Mouse (Mus musculus) MEL (cell line): ENCODE results near the gene Slc18a3. TPM values are rescaled to one million over a fixed set of nuclear protein-coding genes. Genes with fewer than 3 reads are reported as not detected.

ENCODE experiments used
- DNase-seq: peaks from one replicate; pipeline ENCODE4 v3.0.0; 2011; ENCODE audit warnings: low read depth, low spot score
- H3K27ac ChIP-seq: 2 replicates; pipeline ENCODE4 v1.5.1; 2012; ENCODE audit warnings: low read depth, mild to moderate bottlenecking, control low read depth, low read length, moderate library complexity; ENCODE audit not compliant: control insufficient read depth
- H3K27me3 ChIP-seq, 2 experiments: fragments of 150-350 bp in 1 of 2; sonication (generic) in 1 of 2; 2 replicates each; pipeline ENCODE4 v1.6.1; 2012; ENCODE audit warnings: low read length in 2 of 2, mild to moderate bottlenecking in 2 of 2, improper control_type of control experiment in 1 of 2, moderate library complexity in 1 of 2; ENCODE audit not compliant: insufficient read depth in 2 of 2, control insufficient read depth in 1 of 2
- H3K36me3 ChIP-seq, 2 experiments: 2 replicates each; pipeline ENCODE4 v1.6.1; 2012 to 2014; ENCODE audit warnings: low read length in 2 of 2, improper control_type of control experiment in 1 of 2, inconsistent platforms in 1 of 2, mild to moderate bottlenecking in 1 of 2; ENCODE audit not compliant: insufficient read depth in 2 of 2, control insufficient read depth in 1 of 2
- H3K4me1 ChIP-seq, 2 experiments: fragments of 150-350 bp in 1 of 2; sonication (generic) in 1 of 2; 2 replicates each; pipeline ENCODE4 v1.6.1; 2012; ENCODE audit warnings: low read length in 2 of 2, improper control_type of control experiment in 1 of 2, mild to moderate bottlenecking in 1 of 2; ENCODE audit not compliant: insufficient read depth in 2 of 2, control insufficient read depth in 1 of 2
- H3K4me3 ChIP-seq, 2 experiments: fragments of 150-350 bp in 1 of 2; sonication (generic) in 1 of 2; 2 replicates each; pipeline ENCODE4 v1.5.1; 2012; ENCODE audit warnings: low read depth in 2 of 2, low read length in 2 of 2, mild to moderate bottlenecking in 2 of 2, moderate library complexity in 2 of 2, control low read depth in 1 of 2, improper control_type of control experiment in 1 of 2; ENCODE audit not compliant: control insufficient read depth in 1 of 2, insufficient read depth in 1 of 2
- H3K79me2 ChIP-seq: 2 replicates; pipeline ENCODE4 v1.6.1; 2012; ENCODE audit warnings: mild to moderate bottlenecking, low read length, moderate library complexity; ENCODE audit not compliant: control insufficient read depth, poor library complexity, insufficient read depth
- H3K9ac ChIP-seq: 2 replicates; pipeline ENCODE4 v1.6.1; 2012; ENCODE audit warnings: low read depth, mild to moderate bottlenecking, control low read depth, low read length, moderate library complexity; ENCODE audit not compliant: control insufficient read depth, poor library complexity, severe bottlenecking
- H3K9me3 ChIP-seq: fragments of 150-350 bp; sonication (generic); replicated peaks from 2 replicates; pipeline ENCODE4 v1.6.1; 2012; ENCODE audit warnings: mild to moderate bottlenecking, low read length, improper control_type of control experiment, moderate library complexity; ENCODE audit not compliant: insufficient read depth
- CHD2 ChIP-seq: IDR thresholded peaks from 2 replicates; pipeline ENCODE4 v1.6.1; 2011; ENCODE audit warnings: low read length, improper control_type of control experiment
- CTCF ChIP-seq, 3 experiments: IDR thresholded peaks in 2 of 3; conservative IDR thresholded peaks in 1 of 3; 2 replicates each; pipeline ENCODE4 v1.5.1; 2011 to 2012; ENCODE audit warnings: low read length in 3 of 3, low read depth in 2 of 3, mild to moderate bottlenecking in 2 of 3, improper control_type of control experiment in 1 of 3, inconsistent platforms in 1 of 3, mixed read lengths in 1 of 3, moderate library complexity in 1 of 3; ENCODE audit not compliant: control insufficient read depth in 1 of 3, insufficient read depth in 1 of 3, poor library complexity in 1 of 3, severe bottlenecking in 1 of 3
- ELF1 ChIP-seq: IDR thresholded peaks from 2 replicates; pipeline ENCODE4 v1.6.1; 2014; ENCODE audit warnings: low read depth, mild to moderate bottlenecking, inconsistent platforms, low read length, improper control_type of control experiment, moderate library complexity
- GABPA ChIP-seq: IDR thresholded peaks from 2 replicates; pipeline ENCODE4 v1.6.1; 2012; ENCODE audit warnings: low read depth, mild to moderate bottlenecking, inconsistent platforms, low read length, improper control_type of control experiment, moderate library complexity
- KAT2A ChIP-seq: conservative IDR thresholded peaks from 2 replicates; pipeline ENCODE4 v1.6.1; 2012; ENCODE audit warnings: low read depth, low read length, improper control_type of control experiment, inconsistent platforms
- MAFK ChIP-seq: IDR thresholded peaks from 2 replicates; pipeline ENCODE4 v1.6.1; 2011; ENCODE audit warnings: low read depth, mild to moderate bottlenecking, low read length, improper control_type of control experiment, borderline replicate concordance
- MAX ChIP-seq: IDR thresholded peaks from 2 replicates; pipeline ENCODE4 v1.6.1; 2011; ENCODE audit warnings: low read length, improper control_type of control experiment
- MEF2A ChIP-seq: IDR thresholded peaks from 2 replicates; pipeline ENCODE4 v1.6.1; 2014; ENCODE audit warnings: low read depth, mild to moderate bottlenecking, inconsistent platforms, low read length, improper control_type of control experiment; ENCODE audit not compliant: poor library complexity, insufficient replicate concordance, severe bottlenecking; ENCODE audit errors: extremely low read depth
- MXI1 ChIP-seq: IDR thresholded peaks from 2 replicates; pipeline ENCODE4 v1.6.1; 2011; ENCODE audit warnings: mild to moderate bottlenecking, low read depth, low read length, improper control_type of control experiment
- MYB ChIP-seq: IDR thresholded peaks from 2 replicates; pipeline ENCODE4 v1.6.1; 2011; ENCODE audit warnings: mild to moderate bottlenecking, low read depth, low read length, improper control_type of control experiment
- NELFE ChIP-seq: IDR thresholded peaks from 2 replicates; pipeline ENCODE4 v1.6.1; 2011; ENCODE audit warnings: low read depth, low read length, improper control_type of control experiment
- POLR2AphosphoS2 ChIP-seq: IDR thresholded peaks from 2 replicates; pipeline ENCODE4 v1.6.1; 2011; ENCODE audit warnings: low read length, improper control_type of control experiment
- RAD21 ChIP-seq: IDR thresholded peaks from 2 replicates; pipeline ENCODE4 v1.6.1; 2011; ENCODE audit warnings: mild to moderate bottlenecking, low read depth, low read length, improper control_type of control experiment
- RCOR1 ChIP-seq: IDR thresholded peaks from 2 replicates; pipeline ENCODE4 v1.6.1; 2012; ENCODE audit warnings: low read depth, mild to moderate bottlenecking, inconsistent platforms, low read length, improper control_type of control experiment
- SIN3A ChIP-seq: IDR thresholded peaks from 2 replicates; pipeline ENCODE4 v1.6.1; 2012; ENCODE audit warnings: low read length, improper control_type of control experiment, inconsistent platforms
- SMC3 ChIP-seq: IDR thresholded peaks from 2 replicates; pipeline ENCODE4 v1.6.1; 2011; ENCODE audit warnings: low read depth, low read length, improper control_type of control experiment
- TAL1 ChIP-seq: IDR thresholded peaks from 2 replicates; pipeline ENCODE4 v1.6.1; 2012; ENCODE audit warnings: mild to moderate bottlenecking, inconsistent platforms, low read length, moderate library complexity, mixed read lengths
- TBP ChIP-seq: IDR thresholded peaks from 2 replicates; pipeline ENCODE4 v1.8.0; 2011; ENCODE audit warnings: low read depth, low read length, improper control_type of control experiment
- TCF12 ChIP-seq: IDR thresholded peaks from 2 replicates; pipeline ENCODE4 v1.6.1; 2014; ENCODE audit warnings: low read depth, mild to moderate bottlenecking, inconsistent platforms, low read length, improper control_type of control experiment, moderate library complexity
- USF2 ChIP-seq, 2 experiments: IDR thresholded peaks; 2 replicates each; pipeline ENCODE4 v1.6.1; 2011 to 2012; ENCODE audit warnings: improper control_type of control experiment in 2 of 2, low read length in 2 of 2, borderline replicate concordance in 1 of 2, inconsistent platforms in 1 of 2, low read depth in 1 of 2, mild to moderate bottlenecking in 1 of 2; ENCODE audit not compliant: insufficient read depth in 1 of 2
- ZC3H11A ChIP-seq: IDR thresholded peaks from 2 replicates; pipeline ENCODE4 v1.6.1; 2012; ENCODE audit warnings: low read depth, mild to moderate bottlenecking, inconsistent platforms, low read length, improper control_type of control experiment
- ZKSCAN1 ChIP-seq: IDR thresholded peaks from 2 replicates; pipeline ENCODE4 v1.6.1; 2012; ENCODE audit warnings: low read depth, mild to moderate bottlenecking, inconsistent platforms, low read length, improper control_type of control experiment, moderate library complexity
- ZMIZ1 ChIP-seq: IDR thresholded peaks from 2 replicates; pipeline ENCODE4 v1.6.1; 2012; ENCODE audit warnings: low read depth, mild to moderate bottlenecking, inconsistent platforms, low read length, improper control_type of control experiment, moderate library complexity
- ZNF384 ChIP-seq: IDR thresholded peaks from 2 replicates; pipeline ENCODE4 v1.6.1; 2012; ENCODE audit warnings: low read depth, mild to moderate bottlenecking, inconsistent platforms, low read length, improper control_type of control experiment
- polyA plus RNA-seq, 2 experiments: library from polyadenylated mRNA; stranded (reverse) in 1 of 2; unstranded in 1 of 2; fragments of >175 nt in 1 of 2; fragments of >200 nt in 1 of 2; gene quantifications; 2 replicates each; pipeline versions ENCODE4 v1.2.1 to v1.2.4; 2012; ENCODE audit warnings: low replicate concordance in 2 of 2, low read depth in 1 of 2; ENCODE audit not compliant: insufficient read length in 2 of 2, insufficient read depth in 1 of 2, missing spikeins in 1 of 2
- total RNA-seq: library from RNA; depleted of rRNA; stranded (reverse); fragments of 300-350 nt; gene quantifications from 2 replicates; pipeline ENCODE4 v1.2.3, GENCODE M21; 2012

Gene Slc18a3
- total and polyA plus RNA-seq, 3 experiments: not detected

DNA sequence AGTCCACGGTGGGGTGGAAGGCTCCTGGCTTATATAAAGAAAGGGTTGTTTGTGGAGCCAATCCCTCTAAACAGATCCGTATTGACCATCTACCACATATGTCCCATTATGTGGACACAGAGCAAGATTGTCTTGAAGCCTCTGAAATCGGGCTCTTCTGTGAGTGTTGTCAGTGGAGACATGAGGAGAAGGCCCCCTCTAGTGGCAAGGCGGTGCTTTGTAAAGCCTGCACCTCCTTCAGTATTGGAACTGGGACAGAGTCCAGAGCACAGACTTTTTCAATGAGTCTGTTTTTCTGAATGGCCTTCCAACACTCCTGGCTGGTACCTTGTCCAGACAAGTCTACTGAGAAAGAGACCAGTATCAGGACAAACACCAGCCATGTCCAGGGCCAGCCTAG is 8.3 kb upstream of the Slc18a3 start:
- Histone ChIP-seq H3K9ac (no peak overlapping the region), H3K27ac (no peak overlapping the region), H3K9me3 (no peaks in the 10 kb centered on the region), H3K4me3 (no peak overlapping the region), H3K27me3 (peaks cover 0 to 5% of the 10 kb centered on the region in 2 experiments; a peak in 2 of 4 replicates), H3K36me3 (no peaks in the 10 kb centered on the region), H3K79me2 (no peaks in the 10 kb centered on the region), H3K4me1 (no peaks in the 10 kb centered on the region)
- peak; percentile 66 for DNase-seq
- TF ChIP-seq RAD21 (peak; percentile 85), GABPA (no peak), SMC3 (peak; percentile 81), CTCF (IDR thresholded peaks at IDR 0.05 in 2 of 3, conservative IDR thresholded peaks at IDR 0.05 in 1 of 3; ENCODE audit: control insufficient read depth in 1 of 3, insufficient read depth in 1 of 3, low read depth in 2 of 3, low read length in 3 of 3, poor library complexity in 1 of 3, severe bottlenecking in 1 of 3) (peak; percentile 70 to 87 (median 85)), ZC3H11A (peak; percentile 68), POLR2AphosphoS2 (no peak), RCOR1 (no peak)

DNA sequence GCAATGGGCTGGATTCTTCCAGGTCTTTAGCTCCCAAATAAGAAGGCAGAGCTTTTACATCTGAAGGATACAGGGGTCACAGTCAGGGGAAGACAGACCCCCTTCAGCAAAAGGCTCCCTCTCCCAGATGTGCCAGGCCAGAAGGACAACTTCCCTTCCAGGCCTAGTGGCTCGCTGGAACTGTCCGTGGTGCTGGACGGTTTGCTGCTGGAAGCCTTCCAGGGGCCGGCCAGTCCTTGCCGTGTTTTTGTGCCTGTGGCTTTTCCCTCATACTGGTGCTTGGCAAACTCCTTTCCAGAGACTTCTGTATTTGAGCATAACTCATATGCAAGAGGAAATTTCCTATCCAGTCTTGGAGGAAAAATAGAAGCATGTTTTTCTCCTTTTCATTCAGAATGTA is 3.0 kb upstream of the Slc18a3 start:
- no peak overlapping the region for H3K9ac ChIP-seq
- TF ChIP-seq MAX: 0 out of 2 replicates have a peak, but pooled peaks have one; percentile 24
- no peak for TF ChIP-seq MXI1
- TF ChIP-seq SIN3A: peak; percentile 45; the same call in 1 of the 2 replicates

DNA sequence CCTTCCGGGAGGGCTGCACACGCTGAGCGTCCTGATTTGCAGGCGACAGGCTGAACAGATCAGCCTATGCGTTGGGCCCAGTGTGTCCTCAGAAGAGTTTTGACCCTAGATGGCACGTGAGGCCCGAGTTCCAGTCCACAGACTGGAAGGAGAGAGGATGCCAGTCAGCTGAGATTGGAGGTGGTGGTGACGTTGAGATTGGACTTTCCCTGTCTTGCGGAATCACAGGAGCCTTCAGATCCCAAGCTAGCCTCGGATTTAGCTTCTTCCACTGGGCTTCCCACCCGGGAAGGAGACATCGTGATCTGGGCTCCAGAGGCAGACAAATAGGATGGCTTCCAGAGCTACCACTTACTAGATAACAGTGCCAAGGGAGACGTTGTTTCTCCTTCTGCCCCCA is 1.2 kb upstream of the Slc18a3 start, which contains the start of gene Chat:
Gene Chat (minus strand): TSS at position 101 of the 400 bp plus-strand sequence.
- H3K4me1 ChIP-seq: no peaks in the 10 kb centered on the region
- H3K79me2 ChIP-seq: no peaks in the 10 kb centered on the region
- no peak within 1 kb of the TSS for H3K27ac ChIP-seq
- no peak within 1 kb of the TSS for H3K9ac ChIP-seq
- H3K4me3 ChIP-seq: no peak within 1 kb of the TSS
- no peaks in the 10 kb centered on the region for H3K27me3 ChIP-seq
- DNase-seq: no peak
- no peak for TF ChIP-seq RAD21
- no peak for TF ChIP-seq TBP
- TF ChIP-seq MAFK: no peak
- no peak for TF ChIP-seq ELF1
- no peak for TF ChIP-seq RCOR1
- TF ChIP-seq USF2 (IDR thresholded peaks at IDR 0.05; ENCODE audit: borderline replicate concordance in 1 of 2, insufficient read depth in 1 of 2, low read depth in 1 of 2, low read length in 2 of 2): no peak
- TF ChIP-seq MEF2A: no peak
- TF ChIP-seq TAL1: no peak
- no peak for TF ChIP-seq TCF12
- no peak for TF ChIP-seq MAX
- no peak for TF ChIP-seq SMC3
- no peak for TF ChIP-seq ZKSCAN1
- no peak for TF ChIP-seq ZMIZ1
- no peak for TF ChIP-seq ZNF384
- no peak for TF ChIP-seq CHD2
- TF ChIP-seq MYB: no peak
- TF ChIP-seq NELFE: no peak
- TF ChIP-seq POLR2AphosphoS2: no peak
- no peak for TF ChIP-seq KAT2A
- H3K36me3 ChIP-seq: no peaks in the 10 kb centered on the region
- no peaks in the 10 kb centered on the region for H3K9me3 ChIP-seq

More for the DNA sequence above, 3.0 kb upstream of the Slc18a3 start:
- no peaks in the 10 kb centered on the region for H3K9me3 ChIP-seq
- no peaks in the 10 kb centered on the region for H3K4me1 ChIP-seq
- no peaks in the 10 kb centered on the region for H3K36me3 ChIP-seq
- H3K27ac ChIP-seq: no peak overlapping the region
- no peaks in the 10 kb centered on the region; a peak in 1 of 4 replicates for H3K27me3 ChIP-seq
- peak; percentile 59 for DNase-seq
- no peak overlapping the region for H3K4me3 ChIP-seq
- no peaks in the 10 kb centered on the region for H3K79me2 ChIP-seq
